Mouse (Mus musculus) hematopoietic stem cell, adult 5-6 weeks (primary cell): ENCODE results near the gene Tatdn2. TPM values are rescaled to one million over a fixed set of nuclear protein-coding genes. Genes with fewer than 3 reads are reported as not detected.
A peak's percentile ranks its signal among the peaks of the same experiment; 100 is the strongest.
"Not testable (repeated sequence)": the region's sequence is repeated elsewhere in the genome, so short reads cannot be mapped to it uniquely, and the experiment has no call there.

Experiments used
- ATAC-seq, 2 experiments: fragments of 125-278 bp in 1 of 2; replicated peaks in 1 of 2; 2 replicates each; pipeline ENCODE4 v1.8.0; 2016 to 2017; ENCODE audit warnings: inconsistent platforms in 2 of 2, mild to moderate bottlenecking in 2 of 2, moderate number of reproducible peaks in 2 of 2, low read depth in 1 of 2, moderate TSS enrichment in 1 of 2; ENCODE audit not compliant: low FRiP score in 2 of 2, poor library complexity in 2 of 2, severe bottlenecking in 2 of 2, insufficient read depth in 1 of 2, low TSS enrichment in 1 of 2
- total RNA-seq: library from RNA; stranded (forward); fragments of 172-1452, 232-1000 nt; gene quantifications from 2 replicates; pipeline ENCODE4 v1.2.3, GENCODE M21; 2017

Gene Tatdn2
- total RNA-seq, 1 experiment from 2014 or later: 137 TPM

DNA sequence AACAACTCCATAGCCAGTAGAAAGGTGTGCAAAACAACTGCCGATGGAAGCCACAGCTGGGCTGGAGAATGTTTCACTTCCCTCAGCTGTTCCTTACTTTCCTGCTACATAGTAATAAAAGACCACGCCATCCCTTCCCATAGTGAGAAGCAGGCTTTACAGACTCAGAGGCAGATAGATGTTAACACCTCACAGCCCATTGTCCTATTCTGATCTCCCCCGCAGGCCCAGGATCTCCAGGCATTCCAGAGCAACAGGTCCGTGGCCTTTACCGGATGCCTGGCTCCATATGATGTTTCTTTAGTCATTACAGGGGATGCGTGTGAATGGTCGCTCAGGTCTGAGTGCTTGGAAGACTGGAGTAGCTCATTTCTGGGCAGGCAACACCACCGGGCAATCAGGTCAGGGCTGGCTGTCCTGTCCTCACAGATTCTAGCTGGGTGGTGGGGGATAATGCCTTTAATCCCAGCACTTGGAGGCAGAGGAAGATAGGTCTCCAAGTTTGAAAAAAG lies 29.2 kb upstream of the Tatdn2 start:
- no peak for ATAC-seq

DNA sequence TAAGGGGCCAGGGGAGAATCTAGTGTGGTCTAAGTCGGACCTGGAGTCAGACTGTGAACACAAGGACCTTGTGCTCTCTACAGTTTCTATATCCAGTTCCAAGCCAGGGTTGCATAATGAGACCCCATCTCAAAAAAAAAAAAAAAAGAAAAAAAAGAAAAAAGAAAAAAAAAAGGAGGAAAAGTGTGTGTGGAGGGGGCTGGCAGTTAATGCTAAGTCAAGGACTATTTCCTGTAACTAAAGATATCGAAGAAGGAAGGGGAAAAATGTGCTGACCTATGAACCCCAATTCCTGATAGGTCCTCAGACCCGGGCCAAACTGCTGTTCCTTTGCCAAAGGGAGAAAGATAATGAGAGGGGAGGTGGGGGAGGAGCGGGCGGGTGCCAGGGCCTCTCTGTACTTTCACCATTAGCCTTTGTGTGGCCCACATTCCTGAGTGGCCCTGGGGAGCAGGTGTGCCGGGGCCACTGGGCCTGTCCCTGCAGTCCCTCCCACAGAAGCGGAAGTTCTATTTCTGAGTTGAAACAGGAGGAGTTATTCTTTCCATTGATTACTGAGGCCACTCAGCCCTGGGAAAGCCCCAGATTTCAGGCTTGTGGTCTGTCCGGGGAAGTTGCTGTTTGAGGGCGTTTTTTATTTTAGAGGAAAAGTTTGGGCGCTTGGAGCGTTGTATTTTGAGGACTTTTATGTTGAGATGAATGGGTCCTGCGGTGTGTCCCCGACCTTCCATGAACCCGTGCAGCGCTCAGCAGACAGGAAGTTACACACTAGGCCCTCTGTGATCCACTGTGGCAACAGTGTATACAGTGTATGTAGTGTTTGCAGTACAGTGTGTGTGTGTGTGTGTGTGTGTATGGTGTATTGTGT lies 28.3 kb upstream of the Tatdn2 start:
- peak; percentile 84 to 86 for ATAC-seq

DNA sequence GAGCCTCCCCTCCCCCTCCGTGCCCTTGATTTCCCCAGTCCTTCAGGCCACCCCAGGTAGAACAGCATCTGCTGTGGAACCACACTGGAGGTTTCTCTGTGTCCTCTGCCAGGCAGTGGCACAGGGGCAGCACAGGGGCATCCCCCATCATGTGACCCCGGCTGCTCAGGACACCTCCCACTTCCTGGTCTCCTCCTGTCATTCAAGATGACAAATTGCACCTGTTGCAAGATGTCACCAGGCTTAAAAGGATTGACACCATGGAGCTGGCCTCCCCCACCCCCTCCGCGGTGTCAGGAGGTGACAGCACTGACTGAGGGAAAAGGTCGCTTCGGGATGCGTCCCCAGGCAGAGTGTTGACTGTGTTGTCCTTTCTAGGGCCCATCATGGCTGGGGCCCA lies 27.0 kb upstream of the Tatdn2 start:
- ATAC-seq: no peak

DNA sequence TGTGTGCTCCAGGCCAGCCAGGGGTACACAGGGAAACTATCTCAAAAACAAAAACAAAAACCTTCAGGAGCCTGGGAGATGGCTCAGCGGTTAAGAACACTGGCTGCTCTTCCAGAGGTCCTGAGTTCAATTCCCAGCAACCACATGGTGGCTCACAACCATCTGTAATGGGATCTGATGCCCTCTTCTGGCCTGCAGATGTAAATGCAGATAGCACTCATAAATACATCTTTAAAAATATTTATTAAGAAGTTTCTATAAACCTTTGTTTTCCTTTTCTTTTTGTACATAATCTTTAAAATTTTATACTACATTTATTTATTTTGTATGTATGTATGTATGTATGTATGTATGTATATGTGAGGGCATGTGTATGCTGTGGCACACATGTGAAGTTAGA lies 24.8 kb upstream of the Tatdn2 start:
- ATAC-seq: not testable (repeated sequence)

DNA sequence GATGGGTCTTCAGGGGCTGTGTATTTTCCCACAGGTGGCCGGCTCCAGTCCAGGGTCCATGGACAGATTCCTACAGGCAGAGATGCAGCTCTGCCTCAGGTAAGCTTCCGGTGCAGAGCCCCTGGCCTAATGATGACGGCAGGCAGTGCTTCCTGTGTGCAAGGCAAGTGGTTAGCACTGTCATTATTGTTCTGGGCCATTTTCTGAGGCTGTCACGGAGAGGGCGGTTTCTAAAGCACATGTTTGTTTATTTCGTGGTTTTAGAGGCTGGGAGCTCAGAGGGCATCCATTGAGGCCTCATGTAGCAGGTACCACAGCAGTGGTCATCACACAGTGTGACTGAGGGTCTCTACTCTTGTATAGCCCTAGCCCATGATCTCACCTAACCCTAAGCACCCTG lies 23.9 kb upstream of the Tatdn2 start:
- ATAC-seq: no peak

DNA sequence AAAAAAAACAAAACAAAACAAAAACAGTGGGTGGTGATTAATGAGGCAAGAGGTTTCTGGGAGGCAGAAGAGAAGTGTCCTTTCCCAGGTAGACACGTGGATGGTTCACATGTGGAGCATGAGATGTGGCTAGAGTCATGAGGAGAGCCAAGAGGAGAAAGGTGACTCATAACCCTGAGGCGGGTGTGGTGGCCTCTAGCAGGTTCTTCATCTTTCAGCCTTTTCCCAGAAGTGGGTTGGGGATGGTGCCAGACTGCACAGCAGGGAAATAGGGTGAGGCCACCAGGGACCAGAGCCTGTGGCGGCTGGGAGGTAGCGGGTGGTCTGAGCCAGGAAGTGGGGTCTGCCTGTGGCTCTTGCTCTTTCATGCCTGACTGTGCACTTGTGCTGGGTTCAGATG lies 21.6 kb upstream of the Tatdn2 start:
- no peak for ATAC-seq

DNA sequence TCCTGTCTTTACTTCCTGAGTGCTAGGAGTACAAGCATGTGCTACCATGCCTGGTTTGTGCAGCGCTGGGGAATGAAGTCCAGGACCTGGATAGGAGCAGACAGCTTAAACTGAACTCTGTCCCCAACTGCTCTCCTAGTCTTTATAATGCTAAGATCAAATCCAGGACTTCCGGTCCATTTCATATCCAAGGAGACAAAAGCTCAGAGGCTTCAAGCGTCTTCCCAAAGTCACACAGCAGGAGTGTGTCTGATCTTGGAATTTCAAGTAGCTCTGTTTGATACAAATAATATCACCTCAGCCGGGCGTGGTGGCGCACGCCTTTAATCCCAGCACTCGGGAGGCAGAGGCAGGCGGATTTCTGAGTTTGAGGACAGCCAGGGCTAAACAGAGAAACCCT lies 20.9 kb upstream of the Tatdn2 start:
- ATAC-seq: no peak

DNA sequence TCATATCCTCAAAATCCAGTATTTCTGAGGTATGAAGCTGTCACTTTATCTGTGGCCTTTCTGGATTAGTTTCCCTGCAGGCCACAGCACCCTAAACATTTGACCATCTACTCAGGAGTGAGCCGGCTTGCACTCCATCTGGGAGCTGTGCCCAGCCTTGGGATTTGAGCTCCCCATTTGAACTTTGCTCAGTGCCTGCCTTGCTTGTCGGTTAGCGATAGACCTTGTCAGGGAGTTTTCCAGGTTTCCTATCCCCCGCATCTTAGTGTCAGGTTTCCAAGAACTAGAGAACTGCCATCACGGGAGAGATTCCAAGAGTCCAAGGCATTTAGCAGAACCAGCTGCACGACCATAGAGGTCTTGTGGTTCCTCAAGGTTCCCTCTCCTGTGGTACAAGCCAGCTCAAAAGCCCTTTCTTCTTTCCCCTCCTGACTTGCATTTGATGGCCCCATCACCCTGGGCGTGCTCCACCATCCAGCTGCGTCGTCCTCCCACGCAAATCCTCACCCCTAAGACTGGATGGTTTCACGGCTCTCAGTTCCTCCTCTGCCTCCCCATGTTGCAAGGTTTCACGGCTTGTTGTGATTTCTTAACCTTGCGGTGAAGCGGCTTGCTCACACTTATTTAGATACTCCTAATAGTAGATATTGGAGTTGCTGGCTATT lies 19.6 kb upstream of the Tatdn2 start:
- peak; percentile 19 to 35; a peak in 1 of 4 replicates for ATAC-seq

DNA sequence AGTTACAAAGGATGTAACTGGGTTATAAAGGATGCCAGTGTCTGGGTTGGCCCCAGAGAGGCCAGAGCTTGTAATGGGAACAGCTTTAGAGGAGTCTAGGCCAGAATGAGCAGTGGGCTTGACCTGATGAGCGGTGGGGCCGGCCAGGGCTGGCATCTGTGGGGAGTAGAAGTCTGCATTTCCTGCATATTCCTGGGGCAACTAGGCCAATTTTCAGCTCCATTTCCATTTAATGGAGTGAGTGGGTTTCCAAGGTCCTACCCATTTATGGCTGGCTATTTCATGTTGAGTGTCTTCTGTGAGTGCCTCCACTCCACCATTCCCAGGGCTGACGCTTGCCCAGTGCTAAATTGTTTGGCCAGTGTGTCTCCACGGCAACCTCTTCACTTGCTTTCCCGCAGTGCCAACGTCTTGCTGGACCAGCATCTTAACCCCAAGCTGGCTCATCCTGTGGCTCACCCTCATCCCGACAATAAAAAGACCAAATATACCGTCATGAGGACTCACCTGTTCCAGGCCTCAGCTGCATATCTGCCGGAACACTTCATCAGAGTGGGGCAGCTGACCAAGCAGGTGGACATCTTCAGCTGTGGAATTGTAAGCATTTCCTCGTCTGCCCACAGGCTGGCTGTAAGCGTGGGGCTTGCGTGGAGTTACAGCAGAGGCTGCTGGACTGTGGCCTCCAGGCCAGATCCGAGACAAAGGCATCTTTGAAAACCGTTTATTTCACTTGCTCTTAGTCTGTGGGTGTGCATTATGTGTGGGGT lies 18.4 kb upstream of the Tatdn2 start:
- ATAC-seq: no peak

DNA sequence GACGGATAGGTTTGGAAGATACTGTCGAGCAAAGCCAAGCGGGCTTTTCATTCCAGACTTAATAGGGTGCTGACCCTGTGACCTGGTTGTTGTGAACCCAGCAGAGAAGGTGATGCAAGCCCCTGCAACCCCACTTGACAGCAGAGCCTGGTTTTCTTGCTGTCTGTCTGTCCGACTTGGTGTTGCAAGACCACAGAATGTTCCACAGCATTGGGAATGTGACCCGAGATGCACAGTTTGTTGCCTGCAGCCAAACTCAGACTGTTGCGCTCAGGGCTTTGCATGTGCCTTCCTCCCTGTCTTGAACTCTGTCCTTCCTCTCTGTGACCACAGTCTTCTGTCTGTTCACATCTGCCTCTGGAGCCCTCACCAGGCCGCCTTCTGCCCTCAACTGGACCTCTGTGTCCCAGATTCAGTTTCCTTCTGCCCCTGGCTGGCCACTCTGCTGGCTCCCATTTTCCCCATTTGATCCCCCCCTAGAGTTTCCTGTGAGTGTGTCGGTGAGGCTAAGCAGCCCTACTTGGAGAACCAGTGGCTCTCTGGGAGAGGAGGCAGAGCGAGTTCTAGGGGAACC lies 16.8 kb upstream of the Tatdn2 start:
- no peak for ATAC-seq

DNA sequence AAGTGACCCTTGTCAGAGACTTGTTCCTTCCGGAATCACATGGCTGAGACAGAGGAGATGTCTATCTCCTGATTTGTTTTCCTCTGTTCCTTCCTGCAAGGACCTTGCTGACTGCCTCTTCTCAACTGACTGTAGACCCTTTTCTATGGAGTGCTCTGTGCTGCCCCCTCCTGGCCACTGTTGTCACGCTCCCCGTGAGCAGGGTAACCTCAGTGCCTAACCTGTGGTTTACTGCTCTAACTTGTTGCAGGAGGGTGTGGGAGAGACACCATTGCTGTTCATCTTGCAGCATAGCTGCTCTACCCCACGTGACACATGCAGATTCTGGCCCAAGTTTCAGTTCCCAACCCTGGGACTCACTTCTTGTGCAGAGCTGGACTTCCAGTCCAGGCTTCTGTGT lies 15.6 kb upstream of the Tatdn2 start:
- peak; percentile 92 to 94 for ATAC-seq

DNA sequence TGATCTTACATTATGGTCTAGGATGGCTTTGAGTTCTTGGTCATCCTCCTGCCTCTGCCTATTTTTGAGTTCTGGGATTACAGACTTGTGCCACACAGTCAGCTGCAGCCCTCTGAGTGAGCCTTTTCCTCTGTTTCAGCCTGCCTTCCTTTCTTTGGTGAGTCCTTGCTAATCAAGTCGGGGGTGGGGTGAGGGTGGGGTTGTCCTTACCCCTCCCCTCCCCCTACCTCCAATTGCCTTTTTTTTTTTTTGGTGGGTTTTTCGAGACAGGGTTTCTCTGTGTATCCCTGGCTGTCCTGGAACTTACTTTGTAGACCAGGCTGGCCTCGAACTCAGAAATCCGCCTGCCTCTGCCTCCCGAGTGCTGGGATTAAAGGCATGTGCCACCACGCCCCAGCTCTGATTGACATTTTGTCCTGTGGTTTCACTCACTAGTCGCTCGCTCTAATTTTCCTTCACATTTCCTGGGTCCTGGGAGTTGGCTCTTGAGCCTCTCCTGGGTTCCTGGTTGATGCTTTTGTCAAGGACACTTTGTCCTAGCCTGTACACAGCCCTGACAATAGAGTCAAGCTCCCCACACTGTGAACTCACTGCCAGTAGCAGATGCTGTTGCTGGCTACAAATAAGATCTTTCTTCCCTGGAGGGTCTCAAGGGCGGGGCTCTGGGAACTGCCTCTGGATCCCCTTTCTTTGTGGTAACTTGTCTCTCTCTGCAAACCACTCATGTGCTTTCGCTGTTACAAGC lies 13.6 kb upstream of the Tatdn2 start:
- ATAC-seq: no peak

DNA sequence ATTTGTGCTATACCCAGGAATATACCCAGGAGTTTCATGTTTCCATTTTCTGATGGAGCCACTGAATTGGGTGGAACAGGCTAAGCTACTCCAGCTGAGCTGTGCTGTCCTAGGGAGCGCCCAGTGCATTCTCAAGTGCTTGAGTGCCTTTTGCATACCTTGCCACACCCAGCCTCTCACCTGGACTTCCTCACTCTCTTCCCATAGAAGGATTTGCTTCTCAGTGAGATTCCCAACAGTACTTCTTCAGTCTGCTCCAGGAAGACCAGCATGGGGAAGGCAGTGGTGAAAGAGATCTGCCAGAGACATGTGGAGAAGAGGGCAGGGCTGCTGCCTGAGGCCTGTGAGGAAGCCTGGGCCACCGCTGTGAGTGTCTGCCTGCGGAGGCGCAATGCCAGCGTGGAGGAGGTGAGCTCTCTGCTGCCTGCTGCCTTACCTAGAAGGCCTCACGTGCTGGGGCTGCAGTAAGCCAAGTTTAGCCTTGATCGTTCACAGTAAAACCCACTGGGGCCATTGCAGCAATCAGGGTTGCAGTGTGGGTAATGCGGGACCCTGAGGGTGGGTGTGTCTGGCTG lies 10.2 kb upstream of the Tatdn2 start:
- no peak for ATAC-seq

DNA sequence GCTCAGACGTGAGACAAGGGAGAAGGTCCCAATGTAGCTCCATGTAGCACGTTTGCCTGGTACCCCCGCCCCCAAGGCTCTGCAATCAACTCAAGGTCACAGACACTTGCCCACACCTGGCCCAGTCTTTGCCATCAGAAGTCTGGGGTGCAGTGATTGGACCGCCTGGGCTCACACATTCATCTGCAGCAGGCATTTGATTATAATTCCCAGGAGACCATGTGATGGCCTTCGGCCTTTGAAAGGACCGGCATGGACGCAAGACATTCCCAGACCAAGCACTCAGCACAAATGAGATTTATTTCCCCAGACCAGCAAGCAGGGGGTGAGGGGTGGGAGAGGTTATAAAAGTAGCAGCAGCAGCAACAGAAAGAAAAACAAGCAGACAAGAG lies 6.8 kb upstream of the Tatdn2 start:
- ATAC-seq: no peak

DNA sequence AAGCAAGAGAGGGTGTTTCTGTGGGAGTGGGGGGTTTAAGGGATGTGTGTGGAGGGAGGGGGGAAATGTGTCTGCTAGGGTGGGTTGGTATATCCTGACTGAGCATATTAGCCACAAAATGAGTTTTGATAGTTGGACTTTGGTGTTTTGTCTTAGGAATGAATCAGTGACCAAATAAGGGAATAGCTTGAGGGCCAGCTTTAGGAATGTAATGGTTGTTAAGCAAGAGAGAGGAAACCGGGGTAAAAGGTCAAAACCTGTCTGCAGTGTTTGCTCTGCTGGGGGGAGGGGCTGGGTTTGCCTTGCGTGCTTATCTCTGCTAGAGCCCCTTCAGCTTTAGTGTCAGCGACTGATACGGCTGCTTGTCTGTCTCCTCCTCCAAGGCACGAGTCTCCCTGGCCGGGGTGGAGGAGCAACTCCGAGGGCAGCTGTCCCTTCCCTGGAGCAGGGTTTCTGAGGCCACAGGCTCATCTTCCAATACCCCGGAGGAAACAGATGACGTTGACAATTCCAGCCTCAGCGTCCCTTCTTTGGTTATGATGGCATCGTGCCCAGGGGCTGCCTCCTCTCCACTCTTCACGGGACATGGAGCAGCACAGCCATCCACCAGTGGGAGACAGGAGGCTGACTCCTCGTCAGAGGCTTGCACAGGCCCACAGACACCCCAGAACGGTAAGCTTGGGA lies 6.3 kb upstream of the Tatdn2 start:
- ATAC-seq: peak; percentile 21 to 46; a peak in 3 of 4 replicates

DNA sequence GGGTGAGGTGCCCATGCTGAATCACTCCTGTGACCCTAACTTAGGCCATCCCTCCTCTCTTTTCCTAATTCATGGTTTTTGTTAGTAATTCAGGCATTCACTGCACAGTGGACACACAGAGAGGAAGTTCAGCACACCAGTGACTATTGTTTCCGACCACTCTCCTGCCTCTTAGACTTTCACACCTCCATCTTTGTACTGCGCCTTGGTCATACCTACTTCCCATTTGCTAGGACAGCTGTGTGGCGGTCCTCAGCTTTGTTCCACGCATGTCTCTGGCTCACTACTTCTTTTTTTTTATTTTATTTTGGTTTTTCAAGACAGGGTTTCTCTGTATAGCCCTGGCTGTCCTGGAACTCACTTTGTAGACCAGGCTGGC lies 5.8 kb upstream of the Tatdn2 start:
- peak in 1 of 2 experiments; percentile 24; a peak in 1 of 4 replicates for ATAC-seq
